Comparison of ENCODE assay signal across 7 mouse cellular contexts in the genomic region with DNA sequence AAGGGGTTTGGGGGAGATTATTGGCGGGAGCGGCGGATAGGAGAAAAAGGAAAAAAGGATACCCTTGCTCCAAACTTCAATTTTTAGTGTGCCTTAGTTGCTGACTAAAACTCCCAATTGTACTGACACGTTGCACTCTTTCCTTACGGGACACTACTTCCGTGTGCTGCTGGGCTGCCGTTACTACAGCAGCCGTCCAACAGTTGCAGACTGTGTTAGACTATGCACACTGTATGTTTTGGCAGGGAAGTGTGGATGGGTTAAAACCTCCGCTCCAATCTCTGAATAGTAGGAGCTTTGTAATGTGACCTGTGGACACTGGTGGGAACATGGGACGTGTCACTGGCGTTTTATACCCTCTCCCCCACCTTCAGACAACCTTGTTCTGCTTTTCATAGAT. TPM values are rescaled to one million over a fixed set of nuclear protein-coding genes. Genes with fewer than 3 reads are reported as not detected.
DNase-seq lines count a peak whose midpoint lies in the region; ATAC-seq lines count a peak whose summit lies in the region.

No protein-coding gene starts in this region.

- under 1% methylated on average over 11 of the region's 11 CpGs for WGBS in forebrain, embryonic 11.5 days

- H3K9me3 ChIP-seq in forebrain, embryonic 11.5 days (ENCODE audit: control insufficient read depth, low read length) = no peaks in the 10 kb centered on the region; the same call in 1 of the 2 replicates

- peak; percentile 21 to 29 for DNase-seq in B cell, adult 2 months
- peak; percentile 46 for DNase-seq in MEL-GATA-1-ER (ENCODE audit: extremely low read depth, low read depth)
- DNase-seq in forebrain, embryonic 11.5 days (ENCODE audit: low spot score) = no peak
- DNase-seq in kidney, adult 9 months = peak; percentile 7
- DNase-seq in thymus, postnatal 4 days = peak; percentile 30
- DNase-seq in left cerebral cortex, postnatal 4 days = no peak

- peak overlapping the region; percentile 95 for H3K4me3 ChIP-seq in forebrain, embryonic 11.5 days (ENCODE audit: low read depth, low read length)

- peak overlapping the region; percentile 92 for H3K4me2 ChIP-seq in forebrain, embryonic 11.5 days (ENCODE audit: low read depth, low read length, severe bottlenecking)

- H3K4me1 ChIP-seq in forebrain, embryonic 11.5 days (replicated peaks; ENCODE audit: control insufficient read depth, insufficient read depth, low read length) = no peaks in the 10 kb centered on the region; the same call in 1 of the 2 replicates

- peaks cover 5% of the 10 kb centered on the region for H3K36me3 ChIP-seq in forebrain, embryonic 11.5 days (ENCODE audit: control insufficient read depth, insufficient read depth, low read length)

- no peak overlapping the region for H3K27ac ChIP-seq in forebrain, embryonic 11.5 days (ENCODE audit: low read depth, low read length)

- H3K9ac ChIP-seq in forebrain, embryonic 11.5 days (ENCODE audit: low read length) = peak overlapping the region; percentile 99

- H3K27me3 ChIP-seq in forebrain, embryonic 11.5 days (ENCODE audit: control insufficient read depth, insufficient read depth, low read length) = no peaks in the 10 kb centered on the region

- ATAC-seq in forebrain, embryonic 11.5 days (replicated peaks; ENCODE audit: low FRiP score) = no peak
- ATAC-seq in megakaryocyte progenitor cell, adult 5-6 weeks (replicated peaks; ENCODE audit: poor library complexity) = peak; percentile 16

- intact Hi-C loops in left cerebral cortex, postnatal 4 days (cut with DNase I) = no loop called here

RNA-seq across cellular contexts. Expression of a gene that starts 0.9 kb away (rescaled TPM):
- polyA plus RNA-seq in forebrain, embryonic 11.5 days (2014; fragmentation: Nextera tagmentation; extraction: Ambion mirVana) = 8.5 and 9.6 TPM in 2 replicates
- total RNA-seq in megakaryocyte progenitor cell, adult 5-6 weeks (2015) = 28.3 and 28.4 TPM in 2 replicates
- 19.9 and 22.7 TPM in 2 replicates for total RNA-seq in megakaryocyte progenitor cell, adult 5-6 weeks (2017)
- total RNA-seq in left cerebral cortex, postnatal 4 days (2021) = 10 to 100 TPM; 10.3 to 13.4 TPM

RNA-seq across cellular contexts. Expression of a gene that starts 1.4 kb away (rescaled TPM):
- 393 and 411 TPM in 2 replicates for polyA plus RNA-seq in forebrain, embryonic 11.5 days (2014; fragmentation: Nextera tagmentation; extraction: Ambion mirVana)
- total RNA-seq in megakaryocyte progenitor cell, adult 5-6 weeks (2015) = 223 and 249 TPM in 2 replicates
- total RNA-seq in megakaryocyte progenitor cell, adult 5-6 weeks (2017) = 185 and 207 TPM in 2 replicates
- 10 to 100 TPM; 95.4 to 99.6 TPM for total RNA-seq in left cerebral cortex, postnatal 4 days (2021)

Comparison
In these comparisons a context has a peak if more than half of its experiments do, and no peak if none do; other contexts are left out.
1. DNase-seq: peak in B cell, adult 2 months (2 of 2), MEL-GATA-1-ER (single experiment), kidney, adult 9 months (single experiment) and thymus, postnatal 4 days (single experiment); none in forebrain, embryonic 11.5 days (single experiment) and left cerebral cortex, postnatal 4 days (single experiment).